Mouse (Mus musculus): ENCODE results near the gene Kdm1b. TPM values are rescaled to one million over a fixed set of nuclear protein-coding genes. Genes with fewer than 3 reads are reported as not detected.
A peak's percentile ranks its signal among the peaks of the same experiment; 100 is the strongest.

The Kdm1b gene
- 27.2 and 28.9 TPM in 2 replicates for total RNA-seq (2014; rRNA removed)
- 12.5 and 13.9 TPM in 2 replicates for polyA plus RNA-seq (2015; fragmentation: Nextera tagmentation; extraction: Ambion mirVana)

GRCm38 (mm10) chr13:47043030-47043680 lies at the start of gene Kdm1b:
Kdm1b (plus strand) TSS chr13:47043499.
- peak within 1 kb of the TSS; percentile 89 for H3K4me3 ChIP-seq (ENCODE audit: low read depth, low read length)
- ATAC-seq (peak; percentile 94), DNase-seq (peak; percentile 95)
- peak within 1 kb of the TSS; percentile 96 for H3K4me2 ChIP-seq (ENCODE audit: low read depth)
- no peaks in the 10 kb centered on the region for H3K27me3 ChIP-seq (ENCODE audit: insufficient read depth, low read length)
- WGBS = 3% methylated on average over 48 of the region's 48 CpGs
- TF ChIP-seq CTCF (IDR thresholded peaks at IDR 0.05; ENCODE audit: low read depth) = no peak
- no peaks in the 10 kb centered on the region for H3K9me3 ChIP-seq (ENCODE audit: low read length)
- peak within 1 kb of the TSS; percentile 72 for H3K9ac ChIP-seq
- peaks cover 10% of the 10 kb centered on the region; the same call in 1 of the 2 replicates for H3K4me1 ChIP-seq (ENCODE audit: insufficient read depth)
- no peaks in the 10 kb centered on the region for H3K36me3 ChIP-seq (ENCODE audit: insufficient read depth)
- peak within 1 kb of the TSS; percentile 70 for H3K27ac ChIP-seq (ENCODE audit: low read depth, low read length)

- Histone ChIP-seq H3K9me3 (ENCODE audit: low read length) (no peaks in the 10 kb centered on the region), H3K4me3 (ENCODE audit: low read depth, low read length) (no peak overlapping the region), H3K4me1 (ENCODE audit: insufficient read depth) (no peaks in the 10 kb centered on the region), H3K27ac (ENCODE audit: low read depth, low read length) (no peak overlapping the region), H3K36me3 (ENCODE audit: insufficient read depth) (no peaks in the 10 kb centered on the region), H3K4me2 (ENCODE audit: low read depth) (no peak overlapping the region), H3K9ac (no peak overlapping the region), H3K27me3 (ENCODE audit: insufficient read depth, low read length) (no peaks in the 10 kb centered on the region)
- ATAC-seq = no peak
- no peak for TF ChIP-seq CTCF (IDR thresholded peaks at IDR 0.05; ENCODE audit: low read depth)
- DNase-seq = no peak
- WGBS = 67% methylated on average over 4 of the region's 4 CpGs
Measured at GRCm38 (mm10) chr13:46997355-46997754, 45.9 kb upstream of the Kdm1b start.

GRCm38 (mm10) chr13:46999498-46999897 lies 43.8 kb upstream of the Kdm1b start:
- Histone ChIP-seq H3K36me3 (ENCODE audit: insufficient read depth) (no peaks in the 10 kb centered on the region), H3K27me3 (ENCODE audit: insufficient read depth, low read length) (no peaks in the 10 kb centered on the region), H3K9ac (no peak overlapping the region), H3K4me1 (ENCODE audit: insufficient read depth) (no peaks in the 10 kb centered on the region), H3K4me3 (ENCODE audit: low read depth, low read length) (no peak overlapping the region), H3K4me2 (ENCODE audit: low read depth) (no peak overlapping the region), H3K27ac (ENCODE audit: low read depth, low read length) (no peak overlapping the region), H3K9me3 (ENCODE audit: low read length) (no peaks in the 10 kb centered on the region)
- ATAC-seq (no peak), DNase-seq (no peak)
- no peak for TF ChIP-seq CTCF (IDR thresholded peaks at IDR 0.05; ENCODE audit: low read depth)
- WGBS = 55% methylated on average over 5 of the region's 5 CpGs

- WGBS = 96% methylated on average over 4 of the region's 4 CpGs
Measured at GRCm38 (mm10) chr13:47001590-47001989, 41.7 kb upstream of the Kdm1b start.

GRCm38 (mm10) chr13:47013740-47014139 lies 29.6 kb upstream of the Kdm1b start:
- Histone ChIP-seq H3K9ac (no peak overlapping the region), H3K4me1 (ENCODE audit: insufficient read depth) (no peaks in the 10 kb centered on the region), H3K27me3 (ENCODE audit: insufficient read depth, low read length) (no peaks in the 10 kb centered on the region), H3K9me3 (ENCODE audit: low read length) (0 out of 2 replicates have a peak, but pooled peaks cover 16% of the 10 kb centered on the region), H3K4me3 (ENCODE audit: low read depth, low read length) (peak overlapping the region; percentile 50), H3K4me2 (ENCODE audit: low read depth) (peak overlapping the region; percentile 97), H3K36me3 (ENCODE audit: insufficient read depth) (no peaks in the 10 kb centered on the region), H3K27ac (ENCODE audit: low read depth, low read length) (no peak overlapping the region)
- DNase-seq (no peak), ATAC-seq (no peak)
- whole genome bisulfite sequencing = 64% methylated on average over 10 of the region's 10 CpGs
- no peak for TF ChIP-seq CTCF (IDR thresholded peaks at IDR 0.05; ENCODE audit: low read depth)

More at GRCm38 (mm10) chr13:47001590-47001989, 41.7 kb upstream of the Kdm1b start:
- ATAC-seq = no peak
- Histone ChIP-seq H3K4me2 (ENCODE audit: low read depth) (no peak overlapping the region), H3K27ac (ENCODE audit: low read depth, low read length) (no peak overlapping the region), H3K27me3 (ENCODE audit: insufficient read depth, low read length) (no peaks in the 10 kb centered on the region), H3K36me3 (ENCODE audit: insufficient read depth) (no peaks in the 10 kb centered on the region), H3K9me3 (ENCODE audit: low read length) (no peaks in the 10 kb centered on the region), H3K9ac (no peak overlapping the region), H3K4me3 (ENCODE audit: low read depth, low read length) (no peak overlapping the region), H3K4me1 (ENCODE audit: insufficient read depth) (no peaks in the 10 kb centered on the region)
- no peak for DNase-seq
- TF ChIP-seq CTCF (IDR thresholded peaks at IDR 0.05; ENCODE audit: low read depth) = no peak

GRCm38 (mm10) chr13:47014334-47015194 lies 28.7 kb upstream of the Kdm1b start, which contains the start of gene Nhlrc1:
Nhlrc1 (minus strand) TSS chr13:47014850.
- Histone ChIP-seq H3K27ac (ENCODE audit: low read depth, low read length) (no peak within 1 kb of the TSS), H3K4me2 (ENCODE audit: low read depth) (peak within 1 kb of the TSS; percentile 97), H3K36me3 (ENCODE audit: insufficient read depth) (no peaks in the 10 kb centered on the region), H3K4me1 (ENCODE audit: insufficient read depth) (no peaks in the 10 kb centered on the region), H3K4me3 (ENCODE audit: low read depth, low read length) (peak within 1 kb of the TSS; percentile 50), H3K27me3 (ENCODE audit: insufficient read depth, low read length) (no peaks in the 10 kb centered on the region), H3K9me3 (ENCODE audit: low read length) (0 out of 2 replicates have a peak, but pooled peaks cover 16% of the 10 kb centered on the region), H3K9ac (peak within 1 kb of the TSS; percentile 35)
- DNase-seq (peak; percentile 90), ATAC-seq (peak; percentile 97)
- WGBS = 5% methylated on average over 71 of the region's 73 CpGs
- peak; percentile 99 for TF ChIP-seq CTCF (IDR thresholded peaks at IDR 0.05; ENCODE audit: low read depth)

- Histone ChIP-seq H3K9ac (no peak overlapping the region), H3K4me2 (ENCODE audit: low read depth) (peak overlapping the region; percentile 97), H3K4me3 (ENCODE audit: low read depth, low read length) (peak overlapping the region; percentile 50), H3K9me3 (ENCODE audit: low read length) (0 out of 2 replicates have a peak, but pooled peaks cover 13% of the 10 kb centered on the region), H3K27me3 (ENCODE audit: insufficient read depth, low read length) (no peaks in the 10 kb centered on the region), H3K36me3 (ENCODE audit: insufficient read depth) (no peaks in the 10 kb centered on the region), H3K4me1 (ENCODE audit: insufficient read depth) (no peaks in the 10 kb centered on the region), H3K27ac (ENCODE audit: low read depth, low read length) (no peak overlapping the region)
- no peak for TF ChIP-seq CTCF (IDR thresholded peaks at IDR 0.05; ENCODE audit: low read depth)
- ATAC-seq (no peak), DNase-seq (no peak)
- 77% methylated on average over 5 of the region's 5 CpGs for WGBS
Measured at GRCm38 (mm10) chr13:47015195-47015501, 28.2 kb upstream of the Kdm1b start.

Data from forebrain, postnatal 0 days (tissue).